Mouse (Mus musculus) hindbrain, embryonic 14.5 days (tissue): ENCODE data around the gene Pon2. TPM values are rescaled to one million over a fixed set of nuclear protein-coding genes. Genes with fewer than 3 reads are reported as not detected.

Experiments used
- polyA plus RNA-seq: library from polyadenylated mRNA; unstranded; fragments of >200 nt; fragmentation: Nextera tagmentation; extraction: Ambion mirVana; gene quantifications from 2 replicates; pipeline ENCODE4 v1.2.1, GENCODE M21; 2014

Gene Pon2
- polyA plus RNA-seq, 1 experiment from 2014 or later = 31.5 TPM

Other genes with a start within 250 kb of the Pon2 start
- gene Pon1, start 104.5 kb downstream of the Pon2 start, polyA plus RNA-seq = 0.12 and 0.40 TPM in 2 replicates
- gene Pon3, start 42.2 kb downstream of the Pon2 start, polyA plus RNA-seq = 5.3 and 8.5 TPM in 2 replicates
- 17.1 and 18.7 TPM in 2 replicates for gene Asb4, start 84.9 kb upstream of the Pon2 start, polyA plus RNA-seq
- gene Pdk4, start 197.9 kb upstream of the Pon2 start, polyA plus RNA-seq = 1.8 and 2.9 TPM in 2 replicates